Mouse (Mus musculus) brain, embryonic 14.5 days (tissue): ENCODE data around the gene Lrp3.

Experiments used
- CTCF ChIP-seq: fragments of 200-500 bp; IDR thresholded peaks from 2 replicates; pipeline ENCODE4 v1.5.1; 2012; ENCODE audit warnings: inconsistent platforms, mild to moderate bottlenecking, moderate library complexity, borderline replicate concordance; ENCODE audit not compliant: insufficient read depth, insufficient read length; ENCODE audit errors: extremely low read depth
- POLR2A ChIP-seq: fragments of 200-500 bp; IDR thresholded peaks from 2 replicates; pipeline ENCODE4 v1.6.1; 2012; ENCODE audit warnings: mild to moderate bottlenecking, inconsistent platforms, borderline replicate concordance; ENCODE audit not compliant: poor library complexity, insufficient read depth, insufficient read length, severe bottlenecking; ENCODE audit errors: extremely low read depth

GRCm38 (mm10) chr7:35252041-35252558, 36.8 kb upstream of the Lrp3 start:
- TF ChIP-seq CTCF: peak; percentile 48; the same call in 1 of the 2 replicates
- TF ChIP-seq POLR2A: no peak
